Mouse (Mus musculus) forebrain, embryonic 13.5 days (tissue): ENCODE measurements around the gene Slc35b2. TPM values are rescaled to one million over a fixed set of nuclear protein-coding genes. Genes with fewer than 3 reads are reported as not detected.

Experiments
- ATAC-seq: fragments of 200-750 bp; cut with Nextera tagmentation; 2 replicates; pipeline ENCODE4 v1.8.0; 2017
- H3K27ac ChIP-seq: fragments of 300-500 bp; sonication (generic); 2 replicates; pipeline ENCODE4 v1.5.1; 2015; ENCODE audit warnings: inconsistent platforms, mild to moderate bottlenecking, moderate library complexity
- H3K27me3 ChIP-seq: fragments of 300-500 bp; sonication (generic); 2 replicates; pipeline ENCODE4 v1.6.1; 2015; ENCODE audit warnings: mild to moderate bottlenecking, inconsistent platforms
- H3K36me3 ChIP-seq: fragments of 300-500 bp; sonication (generic); 2 replicates; pipeline ENCODE4 v1.6.1; 2015; ENCODE audit warnings: mild to moderate bottlenecking, inconsistent platforms; ENCODE audit not compliant: poor library complexity, severe bottlenecking
- H3K4me1 ChIP-seq: fragments of 300-500 bp; sonication (generic); 2 replicates; pipeline ENCODE4 v1.6.1; 2015; ENCODE audit warnings: inconsistent platforms
- H3K4me2 ChIP-seq: fragments of 300-500 bp; sonication (generic); 2 replicates; pipeline ENCODE4 v1.6.1; 2015; ENCODE audit warnings: inconsistent platforms, mild to moderate bottlenecking, moderate library complexity
- H3K4me3 ChIP-seq: fragments of 300-500 bp; sonication (generic); 2 replicates; pipeline ENCODE4 v1.5.1; 2015; ENCODE audit warnings: mild to moderate bottlenecking, inconsistent platforms
- H3K9ac ChIP-seq: fragments of 300-500 bp; sonication (generic); 2 replicates; pipeline ENCODE4 v1.6.1; 2015; ENCODE audit warnings: mild to moderate bottlenecking, inconsistent platforms
- H3K9me3 ChIP-seq: fragments of 300-500 bp; sonication (generic); replicated peaks from 2 replicates; pipeline ENCODE4 v1.6.1; 2016; ENCODE audit warnings: inconsistent platforms
- WGBS: fragments of 180-500 bp; shearing (Covaris S2); methylation state at CpG from one replicate; pipeline ENCODE4 v1.1.7; 2015; 5-methylcytosine and 5-hydroxymethylcytosine counted together
- polyA plus RNA-seq: library from polyadenylated mRNA; unstranded; fragments of >200 nt; fragmentation: Nextera tagmentation; extraction: Ambion mirVana; gene quantifications from 2 replicates; pipeline ENCODE4 v1.2.1, GENCODE M21; 2015

Slc35b2 gene
- polyA plus RNA-seq, 1 experiment from 2014 or later = 89.1 TPM

GRCm38 (mm10) chr17:45616679-45617078, 53.0 kb downstream of the Slc35b2 start:
- no peak overlapping the region for H3K9ac ChIP-seq
- WGBS = 84% methylated on average over 3 of the region's 3 CpGs
- no peak overlapping the region for H3K4me2 ChIP-seq
- H3K36me3 ChIP-seq = no peaks in the 10 kb centered on the region
- ATAC-seq = no peak
- no peaks in the 10 kb centered on the region for H3K9me3 ChIP-seq
- H3K4me3 ChIP-seq = no peak overlapping the region
- H3K27ac ChIP-seq = no peak overlapping the region
- H3K27me3 ChIP-seq = no peaks in the 10 kb centered on the region
- H3K4me1 ChIP-seq = peaks cover 6% of the 10 kb centered on the region; the same call in 1 of the 2 replicates

Other genes with a start within 250 kb of the Slc35b2 start
- 79.9 and 81.9 TPM in 2 replicates for gene Cdc5l, start 130.1 kb upstream of the Slc35b2 start, polyA plus RNA-seq
- gene Spats1, start 88.5 kb upstream of the Slc35b2 start, polyA plus RNA-seq = 1.2 and 1.5 TPM in 2 replicates
- 16.8 and 19.0 TPM in 2 replicates for gene Aars2, start 57.0 kb upstream of the Slc35b2 start, polyA plus RNA-seq
- 2.1 and 3.1 TPM in 2 replicates for gene Tcte1, start 40.4 kb upstream of the Slc35b2 start, polyA plus RNA-seq
- gene Tmem151b, start 14.2 kb upstream of the Slc35b2 start, polyA plus RNA-seq = 23.1 and 26.2 TPM in 2 replicates
- 5.1 TPM in 2 replicates for gene Nfkbie, start 8.2 kb upstream of the Slc35b2 start, polyA plus RNA-seq
- gene Hsp90ab1, start 9.4 kb downstream of the Slc35b2 start, polyA plus RNA-seq = 1,763 and 1,849 TPM in 2 replicates
- gene Slc29a1, start 35.7 kb downstream of the Slc35b2 start, polyA plus RNA-seq = 47.2 and 51.9 TPM in 2 replicates
- not detected in 2 replicates for gene Mymx, start 38.2 kb downstream of the Slc35b2 start, polyA plus RNA-seq
- gene Capn11, start 95.5 kb downstream of the Slc35b2 start, polyA plus RNA-seq = 0.30 and 0.72 TPM in 2 replicates
- gene Mrpl14, start 122.4 kb downstream of the Slc35b2 start, polyA plus RNA-seq = 116 and 125 TPM in 2 replicates
- 91.1 and 92.9 TPM in 2 replicates for gene Tmem63b, start 123.0 kb downstream of the Slc35b2 start, polyA plus RNA-seq
- 0.48 TPM in 1 of 2 replicates, not detected in the other for gene 1600014C23Rik, start 170.0 kb downstream of the Slc35b2 start, polyA plus RNA-seq